Mouse (Mus musculus) testis, adult 2 months (tissue): ENCODE measurements around the gene Olfr523.

Source experiments
- CTCF ChIP-seq: fragments of 200-500 bp; IDR thresholded peaks from 2 replicates; pipeline ENCODE4 v1.5.1; 2012; ENCODE audit warnings: low read depth, mild to moderate bottlenecking, inconsistent platforms, low read length, moderate library complexity; ENCODE audit not compliant: control insufficient read depth, insufficient read depth, insufficient replicate concordance
- POLR2A ChIP-seq: fragments of 200-500 bp; IDR thresholded peaks from 2 replicates; pipeline ENCODE4 v1.6.1; 2012; ENCODE audit warnings: low read depth, mild to moderate bottlenecking, inconsistent platforms, low read length, moderate library complexity; ENCODE audit not compliant: control insufficient read depth

DNA sequence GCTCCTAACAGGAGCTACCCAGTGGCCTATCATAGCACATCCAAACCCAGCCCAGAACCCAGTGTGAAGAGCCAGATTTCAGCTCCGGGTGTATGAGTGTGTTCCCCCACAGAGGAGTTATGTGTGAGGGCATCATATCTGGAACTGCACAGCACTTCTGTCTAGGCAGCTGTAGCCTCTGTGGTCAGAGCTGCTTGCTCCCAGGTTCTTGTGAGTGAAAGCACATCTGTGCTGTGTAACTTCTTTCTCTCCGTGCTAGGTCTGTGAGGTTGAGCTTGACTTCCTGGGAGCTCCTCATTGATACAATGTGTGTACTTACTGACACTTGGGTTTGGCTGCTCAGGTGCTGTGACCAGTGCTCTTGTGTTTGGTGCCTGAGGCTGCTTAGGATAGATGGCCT lies 19.8 kb downstream of the Olfr523 start:
- TF ChIP-seq POLR2A = no peak
- no peak for TF ChIP-seq CTCF
